ENCODE assay signal across 13 mouse cellular contexts in the genomic region with DNA sequence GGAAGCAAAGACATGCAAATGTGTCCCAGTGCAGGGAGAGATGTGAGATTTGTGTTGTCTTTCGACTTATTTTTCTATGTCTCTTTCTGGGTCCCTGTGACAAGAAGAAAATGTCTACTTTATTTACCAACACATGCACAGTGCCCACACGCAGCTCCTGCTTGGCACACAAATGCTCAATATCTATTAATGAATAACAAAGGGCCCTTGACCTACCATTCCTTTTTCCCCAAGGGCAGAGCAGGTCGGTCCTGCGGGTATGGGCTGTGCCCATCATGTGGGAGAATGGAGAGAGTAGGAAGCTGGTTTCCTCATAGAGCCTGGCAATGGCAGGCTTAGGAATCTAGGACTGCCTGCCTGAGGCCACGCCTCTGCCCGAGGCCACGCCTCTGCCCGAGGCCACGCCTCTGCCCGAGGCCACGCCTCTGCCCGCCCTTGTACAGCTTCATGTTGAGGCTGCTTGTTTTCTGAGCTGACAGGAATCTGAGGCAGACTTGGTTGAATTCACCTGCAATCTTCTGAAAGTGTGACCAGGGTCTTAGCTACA.
DNase-seq lines count a peak whose midpoint lies in the region; ATAC-seq lines count a peak whose summit lies in the region.
"Had no signal": no experiment of that assay in that cellular context is flagged by ENCODE, and none has a peak within 500 bp of the region (broad histone marks: within the 10 kb centered on the region; RNA-seq: fewer than 3 reads in every experiment).

No protein-coding gene starts in this region.

- intact Hi-C loops in left cerebral cortex, postnatal 4 days (cut with DNase I): no loop called here

- DNase-seq in kidney, adult 18-20 months: peak; percentile 80
- DNase-seq in kidney, postnatal 14 days: peak; percentile 69
- DNase-seq in gastrocnemius, postnatal 4 days (ENCODE audit: low spot score in 2 of 2): no peak
- DNase-seq in left cerebral cortex, postnatal 4 days: no peak
- DNase-seq: cerebellum, adult 9-11 months; heart, postnatal 4 days; thymus, adult 18-20 months had no signal

- no peak overlapping the region for H3K9ac ChIP-seq in kidney, embryonic 15.5 days
- H3K9ac ChIP-seq: midbrain, embryonic 12.5 days had no signal

- 54% methylated on average over 12 of the region's 12 CpGs for WGBS in kidney, embryonic 15.5 days

- no peaks in the 10 kb centered on the region for H3K27me3 ChIP-seq in kidney, embryonic 15.5 days
- H3K27me3 ChIP-seq: midbrain, embryonic 12.5 days had no signal

- no peak overlapping the region for H3K4me2 ChIP-seq in kidney, embryonic 15.5 days
- H3K4me2 ChIP-seq: midbrain, embryonic 12.5 days had no signal

- no peaks in the 10 kb centered on the region for H3K36me3 ChIP-seq in kidney, embryonic 15.5 days
- H3K36me3 ChIP-seq: G1E; midbrain, embryonic 12.5 days had no signal

- H3K27ac ChIP-seq in kidney, embryonic 15.5 days: no peak overlapping the region
- H3K27ac ChIP-seq in brown adipose tissue, adult 24 weeks (replicated peaks; ENCODE audit: low read depth, low read length): peak overlapping the region; percentile 75
- H3K27ac ChIP-seq: midbrain, embryonic 12.5 days had no signal

- ATAC-seq in kidney, embryonic 15.5 days (replicated peaks; ENCODE audit: low FRiP score): no peak
- ATAC-seq in monocyte, adult 5-6 weeks (replicated peaks; ENCODE audit: insufficient number of reproducible peaks, low FRiP score, low TSS enrichment, poor library complexity, severe bottlenecking): 0 out of 2 replicates have a peak, but pooled peaks have one; percentile 27
- no peak for ATAC-seq in CD4-positive, CD25-positive, alpha-beta regulatory T cell, adult 4 months

- no peaks in the 10 kb centered on the region for H3K9me3 ChIP-seq in kidney, embryonic 15.5 days (replicated peaks)
- H3K9me3 ChIP-seq: G1E; midbrain, embryonic 12.5 days had no signal

- H3K4me3 ChIP-seq in kidney, embryonic 15.5 days (replicated peaks): no peak overlapping the region
- no peak overlapping the region for H3K4me3 ChIP-seq in brown adipose tissue, adult 24 weeks (ENCODE audit: insufficient read depth, low read depth, low read length)
- H3K4me3 ChIP-seq: midbrain, embryonic 12.5 days had no signal

- H3K4me1 ChIP-seq in kidney, embryonic 15.5 days: peaks cover 26% of the 10 kb centered on the region
- H3K4me1 ChIP-seq in brown adipose tissue, adult 24 weeks (ENCODE audit: control insufficient read depth, insufficient read depth, insufficient read length, low read length): peaks cover 15% of the 10 kb centered on the region

Comparison
In these comparisons a context has a peak if more than half of its experiments do, and no peak if none do; other contexts are left out.
1. DNase-seq: peak in kidney, adult 18-20 months (single experiment) and kidney, postnatal 14 days (single experiment); none in gastrocnemius, postnatal 4 days (0 of 2) and left cerebral cortex, postnatal 4 days (single experiment).